Mouse (Mus musculus) brain, embryonic 14.5 days (tissue): ENCODE measurements around the gene Adgrl2. TPM values are rescaled to one million over a fixed set of nuclear protein-coding genes. Genes with fewer than 3 reads are reported as not detected.

Experiments used
- DNase-seq: peaks from one replicate; pipeline ENCODE4 v3.0.0-alpha.2; 2011; ENCODE audit warnings: low read depth
- CTCF ChIP-seq: fragments of 200-500 bp; IDR thresholded peaks from 2 replicates; pipeline ENCODE4 v1.5.1; 2012; ENCODE audit warnings: inconsistent platforms, mild to moderate bottlenecking, moderate library complexity, borderline replicate concordance; ENCODE audit not compliant: insufficient read depth, insufficient read length; ENCODE audit errors: extremely low read depth
- POLR2A ChIP-seq: fragments of 200-500 bp; IDR thresholded peaks from 2 replicates; pipeline ENCODE4 v1.6.1; 2012; ENCODE audit warnings: mild to moderate bottlenecking, inconsistent platforms, borderline replicate concordance; ENCODE audit not compliant: poor library complexity, insufficient read depth, insufficient read length, severe bottlenecking; ENCODE audit errors: extremely low read depth
- polyA plus RNA-seq: library from polyadenylated mRNA; depleted of rRNA; stranded (reverse); fragments of >200 nt; gene quantifications from 2 replicates; pipeline ENCODE4 v1.2.3, GENCODE M21; 2012

The Adgrl2 gene
- polyA plus RNA-seq, 1 experiment, result 262 TPM

- TF ChIP-seq CTCF (no peak), POLR2A (no peak)
Observed at GRCm38 (mm10) chr3:148861860-148862259, 128.5 kb downstream of the Adgrl2 start.

DNA sequence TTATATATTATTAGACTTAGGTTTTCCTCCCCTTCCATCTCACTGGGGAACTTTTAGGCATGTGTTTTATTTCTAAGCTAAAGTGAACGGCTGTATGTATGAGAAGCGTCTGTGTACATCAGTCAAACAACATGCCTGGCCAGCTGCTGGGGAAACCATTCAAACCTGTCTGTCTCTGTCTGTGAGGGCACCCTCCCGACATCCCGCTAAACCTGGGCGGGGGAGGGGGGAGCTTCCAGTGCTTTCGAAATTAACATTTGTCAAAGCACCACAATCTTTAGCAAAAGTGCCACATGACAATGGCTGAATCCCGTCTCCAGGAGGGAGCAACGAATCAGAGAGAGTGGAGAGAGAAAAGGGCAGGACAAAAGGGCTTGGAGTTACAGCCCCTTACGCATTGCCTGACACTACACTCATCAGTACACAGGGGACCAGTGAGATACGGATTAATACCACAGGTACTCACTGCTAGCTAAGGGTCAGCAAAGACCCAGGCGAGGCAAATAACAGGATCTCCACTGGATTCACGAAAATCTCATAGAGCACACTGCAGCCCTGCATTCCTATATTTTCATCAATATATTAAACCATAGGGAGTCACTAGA, 135.9 kb downstream of the Adgrl2 start:
- TF ChIP-seq CTCF, result no peak
- no peak for TF ChIP-seq POLR2A
- peak; percentile 45 for DNase-seq

More at GRCm38 (mm10) chr3:148861860-148862259, 128.5 kb downstream of the Adgrl2 start:
- DNase-seq, result peak; percentile 40

DNA sequence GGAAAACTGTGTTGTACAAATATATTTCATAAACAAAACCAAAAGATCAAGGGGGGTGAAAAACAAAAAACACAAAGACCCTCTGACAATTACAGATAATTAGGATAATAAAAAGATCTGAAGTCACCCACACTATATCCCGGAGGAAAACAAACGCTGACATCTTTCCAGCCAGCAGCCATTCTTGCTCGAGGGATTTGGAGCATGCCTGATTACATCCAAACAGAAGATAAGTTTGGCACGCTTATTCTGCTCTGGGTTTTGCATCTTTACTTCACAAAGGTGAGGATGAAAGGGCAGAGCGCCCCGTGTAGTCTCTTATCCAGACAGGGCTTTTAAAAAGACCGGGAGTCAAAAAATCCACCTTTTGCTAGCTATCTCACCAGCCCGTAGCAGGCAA, 137.0 kb downstream of the Adgrl2 start:
- no peak for TF ChIP-seq CTCF
- TF ChIP-seq POLR2A, result no peak
- peak; percentile 65 for DNase-seq

- no peak for DNase-seq
- no peak for TF ChIP-seq CTCF
Observed at GRCm38 (mm10) chr3:148852556-148852955, 137.8 kb downstream of the Adgrl2 start.

- DNase-seq, result no peak
- TF ChIP-seq POLR2A (no peak), CTCF (no peak)
Observed at GRCm38 (mm10) chr3:148850821-148851220, 139.5 kb downstream of the Adgrl2 start.

- DNase-seq, result no peak
- TF ChIP-seq POLR2A, result no peak
- no peak for TF ChIP-seq CTCF
Observed at GRCm38 (mm10) chr3:148848366-148848765, 142.0 kb downstream of the Adgrl2 start.

- no peak for TF ChIP-seq CTCF
- TF ChIP-seq POLR2A, result no peak
- DNase-seq, result no peak
Observed at GRCm38 (mm10) chr3:148844182-148844581, 146.2 kb downstream of the Adgrl2 start.

GRCm38 (mm10) chr3:148842533-148842932, 147.8 kb downstream of the Adgrl2 start:
- no peak for TF ChIP-seq POLR2A
- TF ChIP-seq CTCF, result no peak
- no peak for DNase-seq

DNA sequence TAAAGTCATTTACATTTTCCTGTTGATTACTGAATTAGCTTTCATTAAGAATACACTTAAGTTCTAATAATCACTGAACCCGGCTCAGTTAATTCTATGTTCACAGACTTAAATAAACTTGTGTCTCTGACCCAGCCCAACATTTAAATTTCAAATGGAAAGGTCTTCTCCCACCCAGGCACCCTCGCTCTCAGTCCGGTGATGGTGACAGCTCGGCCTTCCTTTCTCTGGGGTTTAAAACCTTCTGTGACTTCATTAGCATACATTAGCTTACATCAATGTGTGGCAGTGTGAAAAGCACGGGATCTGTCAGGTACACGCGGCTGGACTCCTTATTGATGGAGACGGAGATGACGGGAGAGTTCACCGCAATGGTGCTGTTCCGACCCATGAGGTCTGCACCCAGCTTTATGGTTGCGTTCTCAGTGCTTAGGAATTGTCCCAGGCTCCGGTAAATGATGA, 151.5 kb downstream of the Adgrl2 start:
- TF ChIP-seq CTCF, result no peak
- TF ChIP-seq POLR2A, result no peak

DNA sequence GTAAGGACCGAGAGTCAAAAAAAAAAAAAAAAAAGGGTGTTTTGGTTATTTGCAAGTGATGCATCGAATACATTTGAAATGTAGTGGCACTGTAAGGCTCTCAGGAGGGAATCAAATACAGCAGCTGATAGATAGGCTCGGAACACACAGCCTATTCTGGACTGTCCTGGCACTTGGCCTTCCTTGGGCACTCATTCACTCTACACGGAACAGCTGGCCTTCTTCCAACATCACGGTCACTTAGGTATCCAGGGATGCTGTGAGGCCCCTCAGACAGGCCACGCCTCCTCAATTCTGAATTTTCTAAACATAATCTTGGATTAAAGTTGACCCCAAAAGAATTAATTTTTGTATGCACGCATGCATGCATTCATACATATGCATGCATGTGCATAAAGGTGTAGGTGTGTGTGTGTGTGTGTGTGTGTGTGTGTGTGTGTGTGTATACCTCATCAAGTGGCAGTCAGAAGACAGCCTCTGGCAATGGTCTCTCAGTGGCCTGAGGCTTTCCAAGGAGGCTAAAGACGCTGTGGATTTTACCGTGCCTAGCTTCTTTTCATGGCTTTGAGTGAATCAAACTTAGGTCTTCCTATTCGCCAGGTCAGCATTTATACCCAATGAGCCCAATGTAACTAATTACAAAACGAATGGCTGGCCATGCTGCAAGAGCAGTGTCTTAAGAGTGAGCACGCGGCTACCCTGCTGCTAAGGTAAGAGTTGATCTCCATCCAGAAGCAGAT, 152.1 kb downstream of the Adgrl2 start:
- peak; percentile 76 for DNase-seq
- no peak for TF ChIP-seq POLR2A
- TF ChIP-seq CTCF, result no peak

More for the DNA sequence above, 151.5 kb downstream of the Adgrl2 start:
- peak; percentile 69 for DNase-seq

DNA sequence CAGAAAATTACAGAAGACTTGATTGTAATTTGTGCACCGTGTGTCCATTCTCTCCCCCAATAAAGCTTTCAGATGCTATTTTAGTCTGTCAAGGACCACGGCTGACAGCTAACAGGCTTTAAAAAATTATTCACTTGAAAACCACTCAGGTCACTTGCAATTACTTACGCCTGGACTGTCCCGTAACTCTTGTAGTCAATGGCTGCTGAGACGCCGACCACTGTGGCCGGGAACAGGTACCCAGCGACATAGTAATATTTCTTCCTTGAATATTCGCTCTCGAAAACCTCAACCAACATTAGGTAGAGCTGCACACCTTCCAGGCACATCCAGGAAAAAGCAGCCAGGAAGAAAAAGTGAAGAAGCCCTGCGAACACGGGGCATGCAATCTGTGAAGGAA, 155.2 kb downstream of the Adgrl2 start:
- TF ChIP-seq POLR2A (no peak), CTCF (no peak)
- DNase-seq, result no peak
